Mouse (Mus musculus) R1 (cell line): Measurements from ENCODE around the gene Rgs12.
A peak's percentile ranks its signal among the peaks of the same experiment; 100 is the strongest.

ENCODE experiments used
- DNase-seq: peaks from one replicate; pipeline ENCODE4 v3.0.0-alpha.2; 2018; ENCODE audit warnings: low read depth, low spot score

Rgs12 gene

GRCm38 (mm10) chr5:34980099-34980498 lies 30.9 kb downstream of the Rgs12 start:
- no peak for DNase-seq

- DNase-seq: peak; percentile 81
These were observed 32.5 kb downstream of the Rgs12 start for GRCm38 (mm10) chr5:34981734-34982133.

GRCm38 (mm10) chr5:34984933-34985332 lies 35.7 kb downstream of the Rgs12 start:
- no peak for DNase-seq

GRCm38 (mm10) chr5:34985867-34986266 lies 36.6 kb downstream of the Rgs12 start:
- peak; percentile 69 for DNase-seq

- DNase-seq: no peak
These were observed 38.2 kb downstream of the Rgs12 start for GRCm38 (mm10) chr5:34987396-34987795.

- DNase-seq: no peak
These were observed 39.4 kb downstream of the Rgs12 start for GRCm38 (mm10) chr5:34988690-34989089.

GRCm38 (mm10) chr5:34989321-34989772 lies 40.1 kb downstream of the Rgs12 start:
- peak; percentile 57 for DNase-seq

GRCm38 (mm10) chr5:34998754-34999153 lies 49.5 kb downstream of the Rgs12 start:
- DNase-seq: peak; percentile 65

GRCm38 (mm10) chr5:34999281-34999680 lies 50.0 kb downstream of the Rgs12 start:
- DNase-seq: no peak

- no peak for DNase-seq
These were observed 51.1 kb downstream of the Rgs12 start for GRCm38 (mm10) chr5:35000323-35000722.

GRCm38 (mm10) chr5:35001144-35001543 lies 51.9 kb downstream of the Rgs12 start:
- no peak for DNase-seq

- no peak for DNase-seq
These were observed 54.4 kb downstream of the Rgs12 start for GRCm38 (mm10) chr5:35003611-35004162.

- DNase-seq: no peak
These were observed 55.5 kb downstream of the Rgs12 start for GRCm38 (mm10) chr5:35004769-35005168.

- DNase-seq: no peak
These were observed 56.4 kb downstream of the Rgs12 start for GRCm38 (mm10) chr5:35005659-35006058.

GRCm38 (mm10) chr5:35006599-35006998 lies 57.4 kb downstream of the Rgs12 start:
- no peak for DNase-seq

GRCm38 (mm10) chr5:35009163-35009562 lies 59.9 kb downstream of the Rgs12 start:
- no peak for DNase-seq

- no peak for DNase-seq
These were observed 61.4 kb downstream of the Rgs12 start for GRCm38 (mm10) chr5:35010656-35011055.

- no peak for DNase-seq
These were observed 62.1 kb downstream of the Rgs12 start for GRCm38 (mm10) chr5:35011156-35011923.

- peak; percentile 32 for DNase-seq
These were observed 64.8 kb downstream of the Rgs12 start for GRCm38 (mm10) chr5:35014036-35014435.

GRCm38 (mm10) chr5:35019673-35020300 lies 70.5 kb downstream of the Rgs12 start:
- DNase-seq: no peak

- no peak for DNase-seq
These were observed 71.4 kb downstream of the Rgs12 start for GRCm38 (mm10) chr5:35020410-35021241.

GRCm38 (mm10) chr5:35024975-35025374 lies 75.7 kb downstream of the Rgs12 start:
- peak; percentile 30 for DNase-seq
